Mouse (Mus musculus) brain, adult 2 months (tissue): ENCODE results near the gene Tmed8.
"Not testable (repeated sequence)": the region's sequence is repeated elsewhere in the genome, so short reads cannot be mapped to it uniquely, and the experiment has no call there.

Experiments used
- DNase-seq: peaks from one replicate; pipeline ENCODE4 v3.0.0; 2011; ENCODE audit warnings: low read depth, low spot score

Gene Tmed8

DNA sequence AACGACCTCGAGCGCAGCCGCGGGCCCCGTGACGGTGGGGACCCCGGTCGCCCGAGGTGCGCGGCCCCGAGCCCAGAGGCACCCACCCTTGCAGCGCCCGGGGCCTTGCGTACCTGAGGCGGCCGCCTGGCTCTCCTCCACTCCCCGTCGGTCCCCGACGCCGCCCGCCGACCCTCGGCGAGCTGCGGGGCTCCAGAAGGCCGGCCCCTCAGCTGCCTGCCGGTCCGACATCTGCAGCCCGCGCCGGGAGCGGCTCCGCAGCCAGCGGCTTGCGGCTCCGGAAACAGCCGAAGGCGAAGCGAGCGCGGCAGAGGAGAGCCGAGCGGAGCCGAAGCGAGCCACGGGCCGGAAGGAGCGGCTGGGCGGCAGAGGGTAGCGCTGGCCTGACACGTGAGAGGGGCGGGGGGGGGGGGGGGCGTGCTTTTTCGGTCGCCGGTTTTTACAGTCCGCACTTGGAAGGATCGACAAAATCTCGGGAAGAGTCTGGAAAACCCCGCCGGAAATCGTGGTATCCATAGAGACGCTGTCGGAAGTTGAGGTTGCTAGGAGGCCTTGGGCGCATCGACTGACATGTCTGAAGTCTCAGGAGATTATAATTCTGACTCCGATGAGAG is at the start of gene Tmed8:
TSS of gene Tmed8 (minus strand) at position 482 of the 614 bp plus-strand sequence.
- DNase-seq: peak; percentile 94

DNA sequence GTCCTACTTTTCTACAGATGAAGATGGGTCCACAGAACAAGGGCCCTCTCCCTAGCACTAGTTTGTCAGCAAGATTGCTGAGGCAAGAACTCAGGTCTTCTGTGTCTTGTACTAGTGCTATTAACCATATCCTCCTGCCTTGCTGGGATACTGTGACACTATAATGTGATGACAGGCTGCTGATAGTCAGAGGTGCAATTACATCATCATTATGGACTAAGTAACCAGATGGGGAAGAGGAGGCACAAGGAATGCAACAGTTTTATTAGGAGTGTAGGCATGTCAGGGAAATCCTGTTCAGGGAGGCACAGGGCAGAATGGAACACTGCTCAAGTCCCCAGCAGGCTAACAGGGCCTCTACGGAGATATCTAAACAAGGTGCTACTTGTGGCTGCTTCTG is 38.4 kb upstream of the Tmed8 start, which contains the start of gene Noxred1:
TSS of gene Noxred1 (minus strand) at position 101 of the 400 bp plus-strand sequence.
- DNase-seq: no peak

DNA sequence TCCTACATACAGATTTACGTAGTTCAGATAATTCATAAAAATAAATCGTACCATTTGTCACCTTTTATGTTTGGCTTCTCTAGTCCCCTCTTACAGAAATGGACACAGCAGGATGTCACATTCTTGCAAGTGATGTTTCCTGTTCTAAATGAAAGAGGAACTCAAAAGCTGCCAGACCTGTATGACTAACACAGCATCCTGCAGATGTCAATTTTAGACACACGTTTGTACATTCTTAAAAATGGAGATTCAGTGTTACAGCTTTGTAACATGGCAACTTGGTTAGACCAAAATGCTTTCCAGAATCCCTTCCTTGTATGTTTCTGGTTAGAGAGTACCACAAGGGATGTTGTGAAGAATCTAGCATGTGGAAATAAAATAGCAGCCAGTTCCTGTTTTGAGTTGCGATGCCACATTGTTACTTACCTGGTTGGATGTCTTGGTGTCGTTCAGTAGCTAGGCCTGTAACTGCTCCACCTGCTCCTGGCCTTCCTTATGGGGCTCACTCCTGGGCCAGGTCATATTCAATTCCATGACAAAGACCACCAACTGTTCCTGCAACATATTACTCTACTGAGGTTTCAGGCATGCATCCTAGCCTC is 36.7 kb upstream of the Tmed8 start:
- DNase-seq: peak; percentile 30

DNA sequence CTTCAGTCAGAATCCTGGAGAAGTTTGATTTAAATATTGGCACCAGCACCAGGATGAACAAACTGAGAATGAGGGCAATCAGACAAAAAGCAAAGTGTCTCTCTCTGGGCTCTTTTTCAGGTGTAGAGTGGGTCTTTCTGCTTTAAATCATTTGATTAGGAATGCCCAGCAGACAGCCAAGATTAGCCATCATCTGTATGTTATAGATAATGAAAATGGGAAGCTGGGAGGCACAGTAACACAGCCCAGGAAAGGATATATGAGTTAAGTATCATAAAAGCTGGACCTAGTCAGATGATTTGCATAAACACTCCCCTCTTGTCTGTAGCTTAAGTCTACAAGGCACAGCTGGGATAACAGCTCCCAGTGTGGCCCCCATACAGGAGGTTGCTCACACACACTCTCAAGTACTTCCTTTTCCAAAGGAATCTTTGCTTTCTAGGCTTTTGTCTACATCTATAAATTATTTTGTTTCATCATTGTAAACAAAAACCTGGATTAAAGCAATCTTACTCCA is 30.2 kb upstream of the Tmed8 start:
- DNase-seq: no peak

DNA sequence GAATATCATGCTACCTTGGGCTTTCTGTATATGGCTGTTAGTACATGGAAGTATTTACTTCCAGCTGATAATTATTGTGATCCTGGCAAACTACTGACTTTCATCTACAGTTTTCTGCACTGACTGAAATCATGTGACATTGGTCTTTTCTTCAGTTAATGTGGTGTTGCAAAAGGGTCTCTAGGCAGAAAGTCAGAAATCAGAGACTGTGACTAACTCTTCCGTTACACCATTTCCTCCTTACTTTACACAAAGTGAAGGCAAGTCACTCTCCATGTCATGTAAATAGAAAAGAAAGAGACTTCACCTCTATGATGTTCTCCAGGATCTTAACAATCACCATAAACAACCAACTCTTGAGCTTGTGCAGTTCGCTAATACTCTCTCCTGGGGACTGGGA is 29.4 kb upstream of the Tmed8 start:
- no peak for DNase-seq

DNA sequence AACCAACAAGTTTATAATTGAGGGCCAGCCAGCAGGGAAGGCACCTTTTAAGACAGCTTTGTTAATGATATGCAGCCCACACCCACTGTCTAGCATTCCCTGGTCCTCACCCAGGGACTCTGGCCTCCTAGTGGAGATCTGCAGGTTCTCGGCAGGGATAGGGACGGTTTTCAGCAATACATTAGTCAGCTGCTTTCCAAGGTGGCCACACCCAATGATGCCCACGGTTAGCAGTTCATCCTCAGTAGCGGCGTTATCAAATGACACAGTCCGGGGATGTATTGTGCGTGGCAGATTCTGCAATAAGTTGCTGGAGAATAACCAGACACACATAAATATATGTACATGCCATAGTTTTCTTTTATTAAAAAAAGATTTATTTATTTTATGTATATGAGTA is 26.5 kb upstream of the Tmed8 start:
- no peak for DNase-seq

DNA sequence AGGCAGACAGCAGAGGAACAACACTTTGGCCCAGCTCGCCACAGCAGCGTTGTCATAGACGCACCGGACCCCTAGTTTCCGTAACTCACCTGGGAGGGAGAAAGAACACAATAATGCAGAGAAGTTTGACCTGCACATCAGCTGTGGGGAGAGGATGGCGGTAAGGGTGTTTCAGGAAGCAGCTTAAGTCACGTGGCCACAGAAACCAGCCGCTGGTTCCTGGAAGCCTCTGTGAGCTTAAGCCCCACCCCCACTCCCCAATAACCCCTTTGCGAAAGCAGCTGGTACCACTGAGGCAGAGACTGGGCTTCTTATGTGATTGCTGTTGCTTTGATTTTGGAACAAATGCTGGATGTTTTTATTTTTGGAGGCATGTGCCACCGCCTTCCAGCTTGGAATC is 24.7 kb upstream of the Tmed8 start:
- DNase-seq: no peak

DNA sequence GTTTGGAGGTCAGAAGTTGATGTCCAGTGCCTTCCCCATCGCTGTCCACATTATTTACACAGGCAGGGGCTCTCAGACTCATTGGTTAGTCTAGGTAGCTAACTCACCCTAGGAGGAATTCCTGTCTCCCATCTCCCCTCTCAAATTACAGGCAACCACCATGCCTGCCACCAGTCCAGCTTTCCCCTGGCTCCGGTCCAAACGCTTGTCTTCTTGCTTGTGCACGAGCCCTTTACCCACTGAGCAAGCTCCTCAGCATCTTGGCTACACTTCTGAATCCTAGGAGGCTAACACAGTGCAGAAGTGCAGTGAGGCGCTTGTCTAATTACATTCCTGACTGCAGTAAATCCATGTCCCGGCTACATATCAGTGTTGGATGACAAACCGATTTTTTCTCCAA is 19.1 kb upstream of the Tmed8 start:
- DNase-seq: no peak

DNA sequence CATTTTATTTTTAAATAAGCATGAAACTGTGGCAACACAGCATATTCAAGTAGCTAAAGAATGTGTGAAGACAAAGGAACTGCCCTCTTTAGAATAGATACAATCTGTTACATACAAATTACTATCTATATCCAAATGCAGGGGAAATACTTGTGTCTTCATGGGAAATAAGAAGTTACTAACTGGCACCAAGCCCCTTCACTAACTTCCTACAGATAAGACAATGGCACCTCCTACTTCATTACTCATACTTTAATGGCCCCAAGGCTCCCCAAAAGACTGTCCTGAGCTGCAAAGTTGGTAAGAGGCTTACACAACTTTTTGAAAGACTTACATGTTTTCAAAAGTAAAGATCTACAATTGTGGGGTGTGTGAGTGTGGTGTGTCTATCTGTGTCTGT is 17.3 kb upstream of the Tmed8 start:
- no peak for DNase-seq

DNA sequence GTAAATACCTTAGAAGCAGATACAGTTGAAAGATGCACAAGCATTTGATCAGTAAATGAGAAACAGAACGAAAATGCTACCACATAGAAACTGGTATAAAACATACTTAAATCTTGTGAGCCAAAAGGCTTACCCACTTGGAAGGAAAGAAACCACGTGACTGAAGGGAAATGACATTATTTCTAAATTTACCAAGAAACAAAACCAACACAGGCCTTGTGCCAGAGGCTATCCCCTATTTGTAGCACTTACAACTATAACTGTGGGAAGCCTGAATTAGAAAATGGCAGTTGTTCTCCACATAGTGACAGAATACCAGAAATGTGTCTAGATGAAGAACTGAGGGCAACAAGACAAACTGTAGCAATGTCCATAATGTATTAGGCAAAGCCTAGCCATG is 15.8 kb upstream of the Tmed8 start:
- DNase-seq: no peak

DNA sequence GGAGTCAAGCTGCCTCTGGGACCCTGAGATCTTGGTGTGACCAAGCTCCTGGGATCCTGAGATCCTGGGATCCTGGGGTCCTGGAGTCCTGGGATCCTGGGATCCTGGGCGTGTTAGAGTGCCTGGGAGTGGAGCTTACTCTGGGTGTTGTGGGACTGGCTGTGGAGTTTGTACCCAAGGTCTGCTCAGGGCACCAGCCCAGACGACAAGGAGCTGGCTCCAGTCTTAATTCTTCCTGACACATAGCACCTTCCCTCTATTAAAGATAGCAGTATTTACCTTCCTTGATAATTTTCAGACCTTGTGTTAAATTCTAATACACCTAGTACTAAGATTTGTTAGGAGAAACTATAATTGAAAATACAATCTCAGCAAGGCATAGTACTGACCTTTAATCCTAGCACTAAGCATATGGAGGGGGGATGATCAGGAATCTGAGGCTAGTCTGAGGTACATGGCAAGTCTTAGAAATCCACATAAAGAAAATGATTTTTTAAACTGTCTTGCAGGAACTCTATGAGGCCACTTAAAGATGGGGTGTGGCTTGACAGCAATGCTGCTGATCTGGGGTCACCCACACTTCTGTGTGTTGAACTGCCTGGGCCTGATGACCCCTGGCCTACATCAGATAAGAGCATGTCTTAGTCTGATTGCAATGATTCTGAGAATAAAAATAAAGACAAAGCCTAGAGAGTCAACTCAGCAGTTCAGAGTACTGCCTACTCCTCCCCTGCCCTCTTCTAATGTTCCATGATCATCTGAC is 12.8 kb upstream of the Tmed8 start:
- DNase-seq: no peak

DNA sequence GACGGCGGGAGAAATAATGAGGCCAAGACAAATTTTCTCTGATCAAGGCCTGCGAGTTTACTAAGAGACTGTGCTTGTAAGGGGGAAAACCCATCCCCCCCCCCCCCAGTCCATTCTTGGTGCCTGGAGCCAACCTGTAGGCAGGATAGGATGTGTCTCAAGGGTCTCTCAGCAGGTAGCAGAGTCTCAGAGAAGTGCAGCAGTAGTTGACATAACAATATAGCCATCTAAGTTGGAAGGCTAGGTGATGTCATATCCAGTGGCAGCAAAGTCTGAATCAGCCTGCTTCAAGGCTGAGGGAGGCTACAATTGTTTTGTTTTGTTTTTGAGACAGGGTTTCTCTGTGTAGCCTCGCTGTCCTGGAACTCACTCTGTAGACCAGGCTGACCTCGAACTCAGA is 5.5 kb upstream of the Tmed8 start:
- DNase-seq: not testable (repeated sequence)

DNA sequence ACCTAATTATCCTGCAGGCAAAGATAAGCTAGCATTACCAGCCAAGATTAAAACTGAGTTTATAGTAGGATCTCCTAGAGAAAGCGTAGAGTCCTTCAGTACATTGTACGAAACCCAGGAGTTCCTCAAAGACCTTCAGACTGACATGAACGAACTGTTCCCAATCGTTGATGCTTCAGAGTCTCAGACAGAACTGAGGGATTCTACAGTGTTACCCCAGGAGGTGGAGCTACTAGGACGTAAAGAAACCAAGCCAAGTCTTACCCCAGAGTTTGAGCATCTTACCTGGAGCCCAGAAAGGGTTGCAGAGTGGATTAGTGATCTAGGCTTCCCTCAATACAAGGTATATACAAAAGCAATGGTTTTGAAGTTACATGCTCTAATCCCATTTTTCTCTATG is 1.4 kb upstream of the Tmed8 start:
- DNase-seq: no peak

DNA sequence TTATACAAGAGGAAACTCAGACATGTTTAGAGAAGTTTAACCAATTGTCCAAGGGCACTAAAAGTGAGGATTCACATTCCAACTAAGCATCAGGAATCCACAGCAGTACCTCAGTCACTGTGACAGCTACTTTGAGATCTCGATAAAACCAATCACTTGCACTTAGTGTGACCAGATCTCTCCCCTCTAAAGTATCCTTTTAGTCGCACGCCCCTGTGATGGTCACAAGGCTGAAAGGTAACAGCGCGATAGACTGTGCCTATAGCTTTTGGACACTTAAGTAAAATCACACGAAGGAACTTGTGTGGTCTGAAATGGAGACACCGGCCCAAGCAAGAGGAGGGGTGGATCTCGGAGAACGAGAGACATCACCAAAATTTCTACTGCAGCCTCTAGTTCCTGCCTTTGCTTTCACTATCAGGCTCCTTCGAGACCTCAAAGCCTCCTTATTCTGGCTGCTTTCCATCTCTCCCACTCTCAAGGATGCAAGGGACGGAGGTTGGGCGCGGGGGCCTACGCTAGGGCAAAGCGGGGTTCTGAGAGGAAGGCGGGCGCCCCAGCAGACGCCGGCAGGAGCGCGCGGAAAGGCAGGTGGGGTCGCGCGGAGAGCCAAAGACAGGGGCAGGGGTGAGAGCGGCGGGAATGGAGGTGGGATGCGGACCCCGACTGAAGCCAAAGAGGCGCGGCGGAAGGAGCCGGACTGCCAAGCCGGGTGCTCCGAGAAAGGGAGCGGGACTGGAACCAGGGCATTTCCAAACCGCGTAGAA is 865 bp downstream of the Tmed8 start, which contains the start of gene Samd15:
TSS of gene Samd15 (plus strand) at position 518 of the 767 bp plus-strand sequence.
- peak; percentile 64 for DNase-seq

DNA sequence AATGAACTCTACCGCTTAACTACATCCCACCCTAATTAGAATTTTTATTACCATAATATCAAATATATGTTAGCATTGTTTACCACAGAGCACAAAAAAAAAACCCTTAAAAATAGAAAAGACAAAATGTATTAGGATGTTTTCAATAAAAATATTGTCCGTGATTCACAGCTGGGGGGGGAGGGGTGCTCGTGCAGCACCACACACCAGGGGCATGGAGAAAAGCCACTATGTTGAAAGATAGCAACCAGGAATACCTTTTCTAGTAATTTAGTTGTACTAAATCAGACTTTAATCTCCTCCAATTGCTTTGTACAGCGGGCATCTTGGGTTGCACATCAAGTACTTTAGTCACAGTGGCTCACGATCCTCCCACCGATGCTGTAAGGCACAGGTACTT is 1.5 kb downstream of the Tmed8 start:
- DNase-seq: peak; percentile 26

DNA sequence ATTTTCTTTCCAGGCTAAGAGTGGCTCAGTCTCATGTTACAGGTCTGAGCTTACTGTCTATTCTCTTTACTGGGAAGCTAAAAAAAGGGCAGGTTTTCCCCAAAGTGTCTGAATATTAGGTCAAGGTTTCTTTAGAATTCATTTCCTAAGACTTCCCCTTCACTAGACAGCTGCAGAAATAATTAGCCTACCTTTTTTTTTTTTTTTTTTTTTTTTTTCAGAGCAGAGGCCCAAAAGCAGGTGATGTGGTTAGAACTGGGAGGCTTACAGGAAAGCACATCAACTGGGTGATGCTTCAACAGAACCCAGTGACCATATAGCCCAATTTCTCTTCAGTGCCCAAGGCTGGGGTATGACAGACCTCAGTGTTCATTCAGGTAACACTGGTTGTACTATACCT is 3.9 kb downstream of the Tmed8 start:
- no peak for DNase-seq

DNA sequence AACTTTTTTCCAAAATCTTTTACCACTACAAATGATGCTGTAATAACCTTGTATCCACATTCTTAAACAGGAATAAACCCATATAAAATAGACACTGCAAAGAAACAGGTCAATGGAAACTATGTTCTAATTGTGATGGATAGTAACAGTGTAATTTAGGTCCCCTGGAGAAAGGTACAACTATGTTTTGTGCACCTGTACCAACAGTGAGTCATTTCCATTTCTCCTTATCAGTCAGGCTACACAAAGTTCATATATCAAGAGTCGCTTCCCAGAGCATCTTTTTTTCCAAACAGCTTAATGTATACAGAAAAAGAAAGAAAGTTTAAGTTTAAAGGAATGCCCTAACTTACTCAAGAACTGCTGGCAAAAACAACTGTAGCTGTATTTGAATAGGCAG is 5.2 kb downstream of the Tmed8 start:
- no peak for DNase-seq

DNA sequence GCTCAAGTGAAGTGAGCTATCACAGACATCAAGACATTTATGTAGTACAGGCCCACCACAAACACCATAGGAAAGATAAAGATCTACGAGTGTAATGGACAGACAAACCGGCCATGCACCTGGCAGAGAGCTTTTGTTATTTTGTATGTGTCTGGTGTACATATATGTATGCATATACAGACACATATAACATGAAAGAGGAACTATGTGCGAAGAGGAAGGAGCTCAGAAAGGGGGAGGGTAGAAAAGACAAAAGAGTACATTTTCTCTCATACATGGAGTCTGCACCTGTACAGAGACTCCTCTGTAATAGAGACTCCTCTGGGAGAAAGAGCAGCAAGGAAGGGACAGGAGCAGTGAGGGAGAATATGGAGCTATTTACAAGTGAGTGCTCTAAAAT is 7.2 kb downstream of the Tmed8 start:
- DNase-seq: no peak

DNA sequence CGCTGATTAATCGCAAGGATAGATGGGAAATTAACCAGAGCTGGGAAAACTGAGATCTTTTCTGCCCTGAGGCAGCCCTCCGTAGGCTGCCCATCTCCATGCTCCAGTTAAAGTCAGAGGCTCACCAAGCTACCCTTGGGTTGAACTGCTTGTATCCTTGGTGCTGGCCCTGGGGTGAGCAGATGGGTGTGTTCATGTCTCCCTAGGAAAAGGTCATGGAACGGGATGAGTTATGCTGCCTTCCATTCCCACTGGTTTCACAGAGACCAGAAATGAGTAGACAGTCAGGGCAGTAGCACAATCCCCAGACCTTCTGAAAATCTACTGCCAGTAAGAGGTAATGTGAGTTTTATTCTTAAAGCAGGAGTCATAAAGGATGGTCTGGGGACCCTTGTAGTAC is 22.6 kb downstream of the Tmed8 start:
- DNase-seq: no peak

DNA sequence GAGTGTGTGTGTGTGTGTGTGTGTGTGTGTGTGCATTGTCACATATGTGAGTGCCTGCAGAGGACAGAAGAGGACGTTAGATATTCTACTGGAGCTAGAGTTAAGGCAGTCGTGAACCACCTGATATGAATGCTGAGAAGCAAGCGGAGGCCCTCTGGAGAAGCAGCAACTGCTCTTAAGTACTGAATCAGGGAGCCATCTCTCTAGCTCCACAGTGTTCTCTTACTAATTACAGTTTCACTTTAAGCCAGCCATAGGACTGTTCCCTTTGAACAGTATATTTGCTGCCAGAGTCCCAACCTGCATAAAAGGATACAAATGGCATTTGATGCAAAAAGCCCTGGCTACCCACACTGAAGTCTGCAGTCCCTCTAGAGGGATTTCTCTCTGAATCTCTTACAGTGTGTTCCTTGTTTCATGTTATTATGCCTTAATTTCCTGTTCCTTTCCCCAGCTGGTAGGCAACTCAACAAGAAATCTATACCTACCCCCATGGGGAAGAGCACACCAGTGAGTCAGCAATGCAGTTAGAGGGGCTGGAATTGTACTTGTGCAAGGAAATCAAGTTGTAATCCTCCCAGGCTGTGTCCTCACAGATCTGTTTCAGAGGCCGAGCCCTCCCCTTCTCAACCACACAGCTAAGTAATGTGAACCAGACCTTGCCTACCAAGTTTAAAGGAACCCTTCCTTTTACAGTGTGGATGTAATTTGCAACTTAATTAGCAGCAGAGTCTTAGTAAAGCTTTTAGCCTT is 24.9 kb downstream of the Tmed8 start:
- DNase-seq: peak; percentile 68

DNA sequence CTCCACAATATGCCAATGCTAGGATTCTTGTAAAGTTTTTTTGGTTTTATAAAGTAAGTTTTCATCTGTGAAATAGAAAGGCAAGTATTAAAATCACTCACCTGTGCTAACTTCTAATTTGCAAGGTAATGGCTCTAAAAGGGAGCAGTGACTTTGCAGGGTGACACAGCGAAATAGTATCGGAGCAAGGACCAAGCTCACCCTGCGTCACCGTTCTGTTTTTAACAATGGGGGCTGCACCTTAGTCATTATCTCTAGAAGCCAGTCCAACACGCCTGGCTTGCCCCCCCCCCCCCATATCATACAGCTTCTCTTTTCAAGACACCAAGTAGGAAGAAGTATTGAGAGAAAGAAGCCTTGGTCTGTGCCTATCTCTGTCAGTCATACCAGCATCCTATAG is 39.4 kb downstream of the Tmed8 start:
- no peak for DNase-seq
